Mouse (Mus musculus) heart, embryonic 14.5 days (tissue): Measurements from ENCODE around the gene Timm10. TPM values are rescaled to one million over a fixed set of nuclear protein-coding genes. Genes with fewer than 3 reads are reported as not detected.

Experiments
- ATAC-seq: fragments of 200-750 bp; cut with Nextera tagmentation; 2 replicates; pipeline ENCODE4 v1.8.0; 2017; ENCODE audit warnings: low read depth, moderate TSS enrichment; ENCODE audit not compliant: insufficient number of reproducible peaks, insufficient read depth, low FRiP score
- H3K27ac ChIP-seq, 2 experiments: fragments of 200-500 bp in 1 of 2; fragments of 300-500 bp in 1 of 2; sonication (generic) in 1 of 2; replicated peaks in 1 of 2; 2 replicates each; pipeline ENCODE4 v1.5.1; 2012 to 2014; ENCODE audit warnings: low read depth in 2 of 2, low read length in 2 of 2, control low read depth in 1 of 2, mild to moderate bottlenecking in 1 of 2, mixed read lengths in 1 of 2; ENCODE audit not compliant: control insufficient read depth in 1 of 2, insufficient read depth in 1 of 2
- H3K27me3 ChIP-seq: fragments of 300-500 bp; sonication (generic); 2 replicates; pipeline ENCODE4 v1.6.1; 2014; ENCODE audit warnings: mild to moderate bottlenecking, low read length, control low read depth; ENCODE audit not compliant: control insufficient read depth, insufficient read depth
- H3K36me3 ChIP-seq: fragments of 300-500 bp; sonication (generic); 2 replicates; pipeline ENCODE4 v1.6.1; 2014; ENCODE audit warnings: mild to moderate bottlenecking, control low read depth, low read length, mixed read lengths; ENCODE audit not compliant: control insufficient read depth, insufficient read depth
- H3K4me1 ChIP-seq, 2 experiments: fragments of 200-500 bp in 1 of 2; fragments of 300-500 bp in 1 of 2; sonication (generic) in 1 of 2; 2 replicates each; pipeline ENCODE4 v1.6.1; 2012 to 2014; ENCODE audit warnings: low read length in 2 of 2, control low read depth in 1 of 2, mixed read lengths in 1 of 2; ENCODE audit not compliant: control insufficient read depth in 2 of 2, insufficient read depth in 2 of 2
- H3K4me2 ChIP-seq: fragments of 300-500 bp; sonication (generic); 2 replicates; pipeline ENCODE4 v1.6.1; 2014; ENCODE audit warnings: mild to moderate bottlenecking, low read length
- H3K4me3 ChIP-seq, 2 experiments: fragments of 200-500 bp in 1 of 2; fragments of 300-500 bp in 1 of 2; sonication (generic) in 1 of 2; 2 replicates each; pipeline ENCODE4 v1.5.1; 2012 to 2014; ENCODE audit warnings: low read length in 2 of 2, mild to moderate bottlenecking in 2 of 2, control low read depth in 1 of 2, low read depth in 1 of 2, moderate library complexity in 1 of 2; ENCODE audit not compliant: control insufficient read depth in 1 of 2, insufficient read depth in 1 of 2
- H3K9ac ChIP-seq: fragments of 300-500 bp; sonication (generic); 2 replicates; pipeline ENCODE4 v1.6.1; 2014; ENCODE audit warnings: mild to moderate bottlenecking, low read length
- H3K9me3 ChIP-seq: fragments of 300-500 bp; sonication (generic); 2 replicates; pipeline ENCODE4 v1.6.1; 2016; ENCODE audit warnings: low read length, control low read depth; ENCODE audit not compliant: control insufficient read depth
- WGBS: fragments of 180-500 bp; shearing (Covaris S2); extraction: QIAGEN DNeasy Blood & Tissue Kit; methylation state at CpG from one replicate; pipeline ENCODE4 v1.1.7; 2014; 5-methylcytosine and 5-hydroxymethylcytosine counted together
- polyA plus RNA-seq: library from polyadenylated mRNA; unstranded; fragments of >200 nt; fragmentation: Nextera tagmentation; extraction: Ambion mirVana; gene quantifications from 2 replicates; pipeline ENCODE4 v1.2.1, GENCODE M21; 2014

The Timm10 gene
- polyA plus RNA-seq, 1 experiment from 2014 or later = 90.3 TPM

- Histone ChIP-seq H3K4me1 (peaks cover 3 to 5% of the 10 kb centered on the region in 2 experiments; a peak in 1 of 4 replicates), H3K27me3 (peaks cover 79% of the 10 kb centered on the region), H3K4me3 (no peak overlapping the region), H3K36me3 (no peaks in the 10 kb centered on the region), H3K9me3 (no peaks in the 10 kb centered on the region), H3K4me2 (no peak overlapping the region), H3K9ac (no peak overlapping the region), H3K27ac (no peak overlapping the region)
- no peak for ATAC-seq
- 32% methylated on average over 6 of the region's 6 CpGs for WGBS
Observed at GRCm38 (mm10) chr2:84875842-84876241, 49.0 kb downstream of the Timm10 start.

Other genes starting within 250 kb of the Timm10 start
- 65.2 and 68.5 TPM in 2 replicates for gene Ctnnd1, start 176.2 kb upstream of the Timm10 start, polyA plus RNA-seq
- gene Btbd18, start 167.9 kb upstream of the Timm10 start, polyA plus RNA-seq = 0.11 and 0.15 TPM in 2 replicates
- 248 and 271 TPM in 2 replicates for gene Selenoh, start 156.2 kb upstream of the Timm10 start, polyA plus RNA-seq
- gene Gm28635, start 149.0 kb upstream of the Timm10 start, polyA plus RNA-seq = not detected in 2 replicates
- gene Med19, start 148.6 kb upstream of the Timm10 start, polyA plus RNA-seq = 26.6 and 28.2 TPM in 2 replicates
- 161 and 193 TPM in 2 replicates for gene Tmx2, start 147.9 kb upstream of the Timm10 start, polyA plus RNA-seq
- 26.4 and 27.1 TPM in 2 replicates for gene Zdhhc5, start 111.8 kb upstream of the Timm10 start, polyA plus RNA-seq
- 14.3 and 16.9 TPM in 2 replicates for gene Clp1, start 99.6 kb upstream of the Timm10 start, polyA plus RNA-seq
- 3.5 and 4.5 TPM in 2 replicates for gene Ypel4, start 92.9 kb upstream of the Timm10 start, polyA plus RNA-seq
- gene Gm19426, start 83.3 kb upstream of the Timm10 start, polyA plus RNA-seq = 4.4 and 4.5 TPM in 2 replicates
- 37.9 and 46.6 TPM in 2 replicates for gene Serping1, start 51.6 kb upstream of the Timm10 start, polyA plus RNA-seq
- gene Ube2l6, start 28.2 kb upstream of the Timm10 start, polyA plus RNA-seq = 59.4 and 82.6 TPM in 2 replicates
- 0.11 and 0.19 TPM in 2 replicates for gene Smtnl1, start 4.3 kb upstream of the Timm10 start, polyA plus RNA-seq
- gene Slc43a1, start 11.9 kb downstream of the Timm10 start, polyA plus RNA-seq = 9.2 and 10.5 TPM in 2 replicates
- 2.2 TPM in 2 replicates for gene Rtn4rl2, start 59.7 kb downstream of the Timm10 start, polyA plus RNA-seq
- gene Slc43a3, start 109.6 kb downstream of the Timm10 start, polyA plus RNA-seq = 33.7 and 34.2 TPM in 2 replicates
- gene Prg2, start 153.5 kb downstream of the Timm10 start, polyA plus RNA-seq = 0.58 TPM in 1 of 2 replicates, not detected in the other
- gene Prg3, start 161.2 kb downstream of the Timm10 start, polyA plus RNA-seq = not detected in 2 replicates
- 124 and 130 TPM in 2 replicates for gene Ssrp1, start 210.2 kb downstream of the Timm10 start, polyA plus RNA-seq
- gene P2rx3, start 210.5 kb downstream of the Timm10 start, polyA plus RNA-seq = 0.69 TPM in 1 of 2 replicates, not detected in the other
- gene Tnks1bp1, start 221.0 kb downstream of the Timm10 start, polyA plus RNA-seq = 7.3 and 7.7 TPM in 2 replicates